8 mouse cellular contexts compared by ENCODE assay signal in genomic region chr14:55271158-55271557, GRCm38 (mm10). TPM values are rescaled to one million over a fixed set of nuclear protein-coding genes. Genes with fewer than 3 reads are reported as not detected.
DNase-seq lines count a peak whose midpoint lies in the region; ATAC-seq lines count a peak whose summit lies in the region.

No protein-coding gene starts in this region.

- ATAC-seq in monocyte, adult 5-6 weeks (replicated peaks; ENCODE audit: insufficient number of reproducible peaks, low FRiP score, low TSS enrichment, poor library complexity, severe bottlenecking), result no peak

- intact Hi-C loops in gastrocnemius, postnatal 14 days (cut with DNase I; ENCODE audit: low total_unique reads), result loop anchor here (5.0 kb wide), 1 partner anchor 166 kb away; no protein-coding TSS in a partner anchor

- peak; percentile 46 for DNase-seq in gastrocnemius, postnatal 10 days
- no peak for DNase-seq in gastrocnemius, adult 8-10 months (ENCODE audit: low spot score in 2 of 2)
- DNase-seq in A20 (ENCODE audit: low read depth, low spot score), result peak; percentile 65
- peak; percentile 38 to 67 for DNase-seq in adrenal gland, postnatal 36 days
- DNase-seq in gastrocnemius, postnatal 14 days, result peak; percentile 9
- peak; percentile 45 to 78 for DNase-seq in layer of hippocampus, postnatal 14 days (ENCODE audit: low spot score in 2 of 2)
- DNase-seq in natural killer cell, adult 2 months (ENCODE audit: low spot score in 2 of 2), result peak; percentile 8 to 17

RNA-seq across cellular contexts. Expression of gene Dhrs2, which starts 49.4 kb away (rescaled TPM):
- total RNA-seq in gastrocnemius, postnatal 10 days (2021), result not detected
- total RNA-seq in gastrocnemius, adult 8-10 months (2022), result not detected
- not detected for total RNA-seq in adrenal gland, postnatal 36 days (2021)
- under 1 TPM in 1 of 2 experiments, not detected in 1; 0.16 TPM for total RNA-seq in gastrocnemius, postnatal 14 days (2021)
- total RNA-seq in layer of hippocampus, postnatal 14 days (2021), result not detected
- 2.8 TPM in 1 of 3 replicates, not detected in the others for total RNA-seq in monocyte, adult 5-6 weeks (2017)

Comparison
In these comparisons a context has a peak if more than half of its experiments do, and no peak if none do; other contexts are left out.
1. DNase-seq: peak in gastrocnemius, postnatal 10 days (single experiment), A20 (single experiment), adrenal gland, postnatal 36 days (2 of 2), gastrocnemius, postnatal 14 days (single experiment), layer of hippocampus, postnatal 14 days (2 of 2) and natural killer cell, adult 2 months (2 of 2); none in gastrocnemius, adult 8-10 months (0 of 2).